Mouse (Mus musculus) splenic B cell, adult 2 months (primary cell): Measurements from ENCODE around the gene Gm7257.

Experiments
- DNase-seq: peaks from one replicate; pipeline ENCODE4 v3.0.0-alpha.2; 2011; ENCODE audit warnings: low read depth, low spot score
- H3K27me3 ChIP-seq: 2 replicates; pipeline ENCODE4 v1.6.1; 2012; ENCODE audit warnings: mild to moderate bottlenecking, low read length, moderate library complexity, mixed read lengths; ENCODE audit not compliant: control insufficient read depth, poor library complexity, insufficient read depth, severe bottlenecking
- H3K36me3 ChIP-seq: 2 replicates; pipeline ENCODE4 v1.6.1; 2012; ENCODE audit warnings: mild to moderate bottlenecking, low read length, moderate library complexity, mixed read lengths; ENCODE audit not compliant: control insufficient read depth, poor library complexity, insufficient read depth, severe bottlenecking

Gene Gm7257

GRCm38 (mm10) chr9:36431584-36431983 lies at the start of gene Gm7257:
Gene Gm7257 (plus strand): TSS chr9:36431884.
- no peaks in the 10 kb centered on the region for H3K36me3 ChIP-seq
- DNase-seq = no peak
- H3K27me3 ChIP-seq = no peaks in the 10 kb centered on the region

- Histone ChIP-seq H3K36me3 (no peaks in the 10 kb centered on the region), H3K27me3 (no peaks in the 10 kb centered on the region)
- DNase-seq = no peak
Measured at GRCm38 (mm10) chr9:36402991-36403390, 28.7 kb upstream of the Gm7257 start.

GRCm38 (mm10) chr9:36435051-36435764 lies 3.5 kb downstream of the Gm7257 start:
- no peak for DNase-seq
- no peaks in the 10 kb centered on the region for H3K36me3 ChIP-seq
- no peaks in the 10 kb centered on the region for H3K27me3 ChIP-seq

- Histone ChIP-seq H3K27me3 (no peaks in the 10 kb centered on the region), H3K36me3 (no peaks in the 10 kb centered on the region)
- DNase-seq = no peak
Measured at GRCm38 (mm10) chr9:36475338-36475737, 43.7 kb downstream of the Gm7257 start, which contains the start of gene Gm9513. Gene Gm9513 (plus strand): TSS chr9:36475638.
